In genomic region chr19:20434541-20434940, GRCm38 (mm10) we compare ENCODE assay signal across 8 mouse cellular contexts. TPM values are rescaled to one million over a fixed set of nuclear protein-coding genes. Genes with fewer than 3 reads are reported as not detected.
A peak's percentile ranks its signal among the peaks of the same experiment; 100 is the strongest.
DNase-seq lines count a peak whose midpoint lies in the region; ATAC-seq lines count a peak whose summit lies in the region.

No protein-coding gene starts in this region.

- DNase-seq in R1 (ENCODE audit: low read depth, low spot score), result peak; percentile 66
- DNase-seq in embryo, embryonic 11.5 days (ENCODE audit: low read depth, low spot score), result peak; percentile 39
- peak; percentile 59 to 73 for DNase-seq in heart, postnatal 14 days
- DNase-seq in layer of hippocampus, adult 18-20 months (ENCODE audit: low spot score in 2 of 2), result peak; percentile 13 to 80
- DNase-seq in lung, postnatal 10 days, result peak; percentile 73
- DNase-seq in right cerebral cortex, postnatal 25 days, result peak; percentile 10
- DNase-seq in urinary bladder, postnatal 4 days (ENCODE audit: low spot score in 2 of 2), result peak; percentile 20 to 68

- peak; percentile 51 for ATAC-seq in CD4-positive, CD25-positive, alpha-beta regulatory T cell, adult 4 months

- intact Hi-C loops in heart, postnatal 14 days (cut with DNase I), result loop anchor here (1.0 kb wide), 1 partner anchor 73 kb away; no protein-coding TSS in a partner anchor

RNA-seq across cellular contexts. Expression of gene Anxa1, which starts 43.8 kb away (rescaled TPM):
- polyA plus RNA-seq in CD4-positive, CD25-positive, alpha-beta regulatory T cell, adult 4 months (2017; shearing (Covaris generic)), result 10 to 100 TPM; 11.3 to 19.6 TPM
- 10 to 100 TPM; 27.7 to 30.0 TPM for total RNA-seq in heart, postnatal 14 days (2021)
- 1 to 10 TPM; 1.4 to 2.5 TPM for total RNA-seq in layer of hippocampus, adult 18-20 months (2021)

RNA-seq across cellular contexts. Expression of gene Aldh1a1, which starts 58.0 kb away (rescaled TPM):
- polyA plus RNA-seq in CD4-positive, CD25-positive, alpha-beta regulatory T cell, adult 4 months (2017; shearing (Covaris generic)), result not detected
- total RNA-seq in heart, postnatal 14 days (2021), result 10 to 100 TPM; 20.2 to 37.5 TPM
- 10 to 100 TPM; 43.8 TPM for total RNA-seq in layer of hippocampus, adult 18-20 months (2021)

Comparison
In these comparisons a context has a peak if more than half of its experiments do, and no peak if none do; other contexts are left out.
1. Peak in every context shown above with its lines: DNase-seq and ATAC-seq.
2. DNase-seq: peak in every context shown above with its lines; median percentile 73 in lung, postnatal 10 days; 66 in R1; 66 in heart, postnatal 14 days; 46 in layer of hippocampus, adult 18-20 months; 44 in urinary bladder, postnatal 4 days; 39 in embryo, embryonic 11.5 days; 10 in right cerebral cortex, postnatal 25 days.
3. RNA of gene Anxa1, which starts 43.8 kb away (total RNA-seq): 27.7 to 30.0 TPM in heart, postnatal 14 days; 1.4 to 2.5 TPM in layer of hippocampus, adult 18-20 months; every median in the first group is over 4 times any median in the second.